Mouse (Mus musculus): ENCODE measurements around the gene Olfr315.
"Not testable (repeated sequence)": the region's sequence is repeated elsewhere in the genome, so short reads cannot be mapped to it uniquely, and the experiment has no call there.

The Olfr315 gene

GRCm38 (mm10) chr11:58772888-58773287 lies at the start of gene Olfr315:
Gene Olfr315 (plus strand): TSS chr11:58773188.
- DNase-seq (ENCODE audit: low read depth, low spot score), result no peak

DNA sequence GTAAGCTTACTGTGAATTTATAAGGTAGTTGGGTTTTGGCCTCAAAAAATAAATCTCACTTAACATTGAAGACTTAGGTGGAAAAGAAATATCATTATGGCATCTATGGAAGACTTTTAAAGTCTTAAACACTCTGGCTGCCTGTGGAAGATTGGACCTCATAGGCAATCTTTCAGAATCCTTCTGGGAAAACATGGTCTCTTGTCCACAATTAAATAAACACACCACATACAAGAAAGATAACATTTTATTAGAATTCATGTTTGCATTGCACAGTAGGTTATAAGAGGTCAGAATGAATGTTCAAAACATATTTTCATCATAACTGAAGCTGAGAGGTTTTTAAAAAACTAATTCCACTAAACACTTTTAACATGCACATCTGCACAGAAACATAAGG lies 49.1 kb upstream of the Olfr315 start, which contains the start of gene Olfr318:
Gene Olfr318, minus strand, starts transcription at position 101 of the 400 bp plus-strand sequence.
- no peak for DNase-seq (ENCODE audit: low read depth, low spot score)

GRCm38 (mm10) chr11:58727896-58728650 lies 44.9 kb upstream of the Olfr315 start:
- not testable (repeated sequence) for DNase-seq (ENCODE audit: low read depth, low spot score)

DNA sequence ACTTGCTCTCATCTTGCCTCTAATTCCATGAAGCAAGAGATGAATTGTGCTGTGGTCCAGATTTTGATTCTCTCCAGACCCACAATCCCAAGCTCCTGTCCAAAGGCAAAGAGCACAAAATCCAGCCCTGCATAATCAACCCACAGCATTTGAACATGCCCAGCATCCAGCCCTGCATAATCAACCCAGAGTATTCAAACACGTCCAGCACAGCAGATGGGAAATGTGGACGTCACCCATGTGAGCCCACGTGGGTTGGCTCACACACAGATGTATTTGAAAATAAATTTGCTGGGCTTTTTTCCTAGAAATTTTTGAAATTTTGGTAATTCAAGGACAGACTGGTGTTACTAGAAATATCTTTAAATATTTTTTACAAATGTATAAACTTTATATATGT lies 39.6 kb upstream of the Olfr315 start:
- DNase-seq (ENCODE audit: low read depth, low spot score), result no peak

DNA sequence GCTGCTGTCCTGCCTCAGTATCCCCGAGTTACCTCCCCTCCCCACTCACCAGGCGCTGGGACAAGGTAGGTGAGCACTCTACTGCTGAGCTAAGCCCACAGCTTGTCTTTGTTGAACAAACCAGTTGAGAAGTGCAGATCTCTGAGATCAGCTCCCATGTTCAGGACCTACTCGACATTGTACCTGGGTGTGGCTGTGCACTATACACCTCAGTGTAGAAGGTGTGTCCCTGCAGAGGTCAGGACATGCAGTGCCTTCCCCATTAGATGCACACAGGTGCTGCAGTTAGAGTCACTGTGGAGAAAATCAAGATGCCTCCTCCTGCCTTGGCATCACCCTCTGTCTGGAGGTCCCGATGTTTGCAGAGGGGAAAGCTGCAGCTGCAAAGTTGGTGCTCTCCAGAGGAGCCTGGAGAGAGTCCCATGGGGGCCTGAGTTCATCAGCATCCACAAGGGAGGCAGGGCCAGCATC lies 34.2 kb upstream of the Olfr315 start, which contains the start of gene Olfr317:
Gene Olfr317, minus strand, starts transcription at position 421 of the 471 bp plus-strand sequence.
- no peak for DNase-seq (ENCODE audit: low read depth, low spot score)

- DNase-seq (ENCODE audit: low read depth, low spot score), result not testable (repeated sequence)
Observed at GRCm38 (mm10) chr11:58751096-58751495, 21.9 kb upstream of the Olfr315 start.

DNA sequence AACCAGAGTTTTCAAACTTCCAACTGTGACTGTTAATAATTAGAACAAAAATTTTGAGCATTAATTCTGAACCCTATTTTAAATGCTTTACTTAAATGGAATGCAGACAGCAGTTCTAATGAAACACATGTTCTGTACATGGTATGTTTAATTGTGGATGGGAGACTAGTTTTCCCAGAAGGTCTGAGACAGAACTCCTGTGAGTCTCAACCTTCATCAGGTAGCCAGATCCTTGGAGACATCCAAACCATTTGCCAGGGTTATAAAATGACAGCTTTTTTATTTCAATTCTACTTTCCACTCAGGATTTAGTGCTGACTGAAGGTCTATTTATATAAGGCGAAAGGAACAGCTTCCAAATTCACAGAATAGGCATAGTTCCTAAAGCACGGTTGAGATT lies 20.6 kb upstream of the Olfr315 start, which contains the start of gene Olfr316:
Gene Olfr316, plus strand, starts transcription at position 301 of the 400 bp plus-strand sequence.
- no peak for DNase-seq (ENCODE audit: low read depth, low spot score)

GRCm38 (mm10) chr11:58782480-58783089 lies 9.6 kb downstream of the Olfr315 start, which contains the start of gene Olfr314:
Gene Olfr314 (plus strand): TSS chr11:58782952.
- no peak for DNase-seq (ENCODE audit: low read depth, low spot score)

- DNase-seq (ENCODE audit: low read depth, low spot score), result no peak
Observed at GRCm38 (mm10) chr11:58784182-58784581, 11.2 kb downstream of the Olfr315 start.

GRCm38 (mm10) chr11:58787651-58788050 lies 14.7 kb downstream of the Olfr315 start:
- DNase-seq (ENCODE audit: low read depth, low spot score), result no peak

DNA sequence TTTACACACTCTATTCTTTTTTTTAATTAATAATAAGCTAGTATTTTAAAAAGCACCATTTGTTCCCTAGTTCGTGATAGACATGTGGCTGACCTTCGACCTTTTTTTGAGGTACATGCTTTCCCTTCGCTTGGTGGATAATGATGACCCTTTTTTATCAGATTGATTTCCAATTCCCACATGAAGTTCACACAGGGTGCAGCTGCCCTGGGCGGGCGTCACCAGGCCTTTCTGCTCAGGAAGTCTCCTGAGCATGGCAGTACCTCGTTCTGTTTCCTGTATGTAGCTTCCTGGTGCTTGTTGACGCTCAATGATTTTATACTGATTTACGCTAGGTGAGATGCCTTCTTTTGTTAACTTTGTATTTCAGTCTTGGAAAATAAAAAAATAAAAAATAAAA lies 15.4 kb downstream of the Olfr315 start:
- DNase-seq (ENCODE audit: low read depth, low spot score), result no peak

- DNase-seq (ENCODE audit: low read depth, low spot score), result peak; percentile 2
Observed at GRCm38 (mm10) chr11:58789532-58789931, 16.5 kb downstream of the Olfr315 start.

GRCm38 (mm10) chr11:58790053-58790452 lies 17.1 kb downstream of the Olfr315 start:
- DNase-seq (ENCODE audit: low read depth, low spot score), result no peak

DNA sequence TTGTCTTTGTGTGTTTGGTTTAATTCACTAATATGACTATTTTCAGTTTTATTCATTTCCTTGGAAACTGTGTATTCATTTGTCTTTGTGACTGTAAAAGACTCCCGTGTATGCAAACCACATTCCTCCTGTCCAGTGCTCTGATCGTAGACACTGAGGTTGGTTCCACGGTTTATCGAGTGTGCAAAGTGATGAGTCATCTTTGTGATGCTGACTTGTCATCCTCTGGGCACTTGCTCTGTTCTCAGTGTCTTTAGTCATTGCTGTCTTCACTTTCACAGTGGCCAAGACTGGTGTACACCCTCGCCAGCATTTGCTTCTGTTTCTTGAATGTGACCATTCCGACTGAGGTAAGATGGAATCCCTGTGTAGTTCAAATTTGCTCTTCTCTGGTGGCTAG lies 17.7 kb downstream of the Olfr315 start:
- no peak for DNase-seq (ENCODE audit: low read depth, low spot score)

DNA sequence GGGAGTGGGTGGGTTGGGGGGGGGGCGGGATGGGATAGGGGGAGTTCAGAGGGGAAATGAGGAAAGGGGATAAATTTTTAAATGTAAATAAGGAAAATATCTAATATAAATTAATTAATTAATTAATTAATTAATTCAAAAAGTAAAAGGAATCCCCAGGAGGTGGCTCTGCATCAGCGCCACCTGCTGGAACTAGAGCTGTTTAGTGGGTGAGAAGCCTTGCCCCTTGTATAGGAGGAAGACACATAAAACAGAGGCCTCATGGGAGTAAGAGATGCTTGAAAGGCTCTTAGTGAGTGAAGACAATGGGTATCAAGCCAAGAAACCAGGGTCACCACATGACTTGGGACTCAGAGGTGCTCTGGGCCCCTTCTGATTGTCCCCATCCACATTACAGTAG lies 22.9 kb downstream of the Olfr315 start:
- no peak for DNase-seq (ENCODE audit: low read depth, low spot score)

DNA sequence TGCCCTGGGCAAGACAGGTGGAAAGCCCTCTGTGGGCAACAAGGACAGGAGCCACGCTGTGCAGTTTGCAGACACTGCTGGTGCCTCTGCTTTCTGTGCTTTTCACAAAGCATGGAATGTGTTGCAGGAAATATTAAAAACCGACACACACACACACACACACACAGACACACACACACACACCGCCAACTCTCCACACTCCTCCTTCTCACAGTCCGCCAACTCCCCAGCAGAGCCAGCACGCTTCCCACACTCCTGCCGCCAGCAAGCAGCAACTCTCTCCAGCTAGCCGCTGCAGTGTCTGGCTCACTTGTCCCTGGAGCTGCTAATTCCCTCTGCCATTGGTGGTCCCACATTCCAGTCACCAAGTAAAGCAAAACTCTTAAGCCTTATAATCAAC lies 23.9 kb downstream of the Olfr315 start:
- no peak for DNase-seq (ENCODE audit: low read depth, low spot score)

GRCm38 (mm10) chr11:58799747-58800146 lies 26.8 kb downstream of the Olfr315 start:
- no peak for DNase-seq (ENCODE audit: low read depth, low spot score)

DNA sequence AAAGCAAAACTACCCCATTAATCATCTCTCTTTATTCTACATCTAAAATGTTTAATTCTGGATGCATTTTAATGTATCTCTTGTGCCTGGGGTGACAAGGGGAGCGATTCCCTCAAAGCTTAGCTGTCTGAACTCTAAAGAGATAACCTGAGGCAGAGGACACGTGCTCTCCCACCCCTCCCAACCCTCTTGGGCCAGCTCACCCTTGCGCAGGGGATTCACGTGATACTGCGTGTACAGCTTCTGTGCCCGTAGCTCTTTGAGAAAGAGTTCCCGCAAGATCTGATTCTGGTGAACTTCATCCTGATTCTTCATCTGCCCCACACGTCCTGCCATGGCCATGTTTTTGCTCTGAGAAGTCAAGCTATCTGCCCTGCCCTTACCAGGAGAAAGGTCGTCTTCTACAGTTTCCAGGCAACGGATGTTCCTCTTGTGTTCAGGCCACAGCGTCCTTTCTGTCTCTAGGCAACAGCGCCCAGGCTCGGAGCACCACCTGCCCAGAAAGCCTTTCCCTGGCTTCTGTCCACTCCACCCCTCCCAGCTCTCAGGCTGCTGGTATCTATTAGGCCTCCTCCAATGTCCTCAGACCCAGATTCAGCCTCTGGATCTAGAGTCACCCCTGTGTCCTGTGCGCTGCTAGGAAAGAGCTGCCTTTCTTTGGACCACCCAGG lies 28.7 kb downstream of the Olfr315 start, which contains the start of gene Fam183b:
Gene Fam183b, minus strand, starts transcription at position 403 of the 671 bp plus-strand sequence.
- DNase-seq (ENCODE audit: low read depth, low spot score), result peak; percentile 6

- no peak for DNase-seq (ENCODE audit: low read depth, low spot score)
Observed at GRCm38 (mm10) chr11:58803871-58804270, 30.9 kb downstream of the Olfr315 start.

- DNase-seq (ENCODE audit: low read depth, low spot score), result no peak
Observed at GRCm38 (mm10) chr11:58804393-58804792, 31.4 kb downstream of the Olfr315 start.

GRCm38 (mm10) chr11:58812001-58812400 lies 39.0 kb downstream of the Olfr315 start:
- no peak for DNase-seq (ENCODE audit: low read depth, low spot score)

GRCm38 (mm10) chr11:58814700-58815099 lies 41.7 kb downstream of the Olfr315 start, which contains the start of gene Olfr313:
Gene Olfr313 (plus strand): TSS chr11:58815000.
- DNase-seq (ENCODE audit: low read depth, low spot score), result not testable (repeated sequence)

Measured in retina, adult 2 months (tissue).